Mouse (Mus musculus) myocyte (in vitro differentiated cells): ENCODE data around the gene Tph1. TPM values are rescaled to one million over a fixed set of nuclear protein-coding genes. Genes with fewer than 3 reads are reported as not detected.
A peak's percentile ranks its signal among the peaks of the same experiment; 100 is the strongest.

ENCODE experiments used
- H3K27me3 ChIP-seq: one replicate; pipeline ENCODE4 v1.6.1; 2011; ENCODE audit not compliant: control insufficient read depth, insufficient read depth, insufficient read length
- H3K36me3 ChIP-seq: one replicate; pipeline ENCODE4 v1.6.1; 2011; ENCODE audit not compliant: control insufficient read depth, insufficient read depth
- H3K4me2 ChIP-seq: one replicate; pipeline ENCODE4 v1.6.1; 2011; ENCODE audit warnings: low read depth, control low read depth
- H3K4me3 ChIP-seq: one replicate; pipeline ENCODE4 v1.5.1; 2011; ENCODE audit warnings: mild to moderate bottlenecking, control low read depth, moderate library complexity
- H3K79me2 ChIP-seq: one replicate; pipeline ENCODE4 v1.6.1; 2011; ENCODE audit not compliant: control insufficient read depth, insufficient read depth
- H3ac ChIP-seq: one replicate; pipeline ENCODE4 v1.6.1; 2011; ENCODE audit not compliant: control insufficient read depth, insufficient read length
- CEBPB ChIP-seq: IDR thresholded peaks from 2 replicates; pipeline ENCODE4 v1.6.1; 2011; ENCODE audit warnings: mild to moderate bottlenecking, moderate library complexity; ENCODE audit not compliant: poor library complexity, insufficient read depth, severe bottlenecking
- E2F4 ChIP-seq: IDR thresholded peaks from one replicate; pipeline ENCODE4 v1.6.1; 2011; ENCODE audit warnings: mild to moderate bottlenecking, control low read depth, moderate library complexity; ENCODE audit not compliant: insufficient read depth
- MAX ChIP-seq: IDR thresholded peaks from one replicate; pipeline ENCODE4 v1.6.1; 2011; ENCODE audit warnings: low read depth, mild to moderate bottlenecking, control low read depth
- MYOD1 ChIP-seq, 3 experiments: IDR thresholded peaks; one replicate each; pipeline ENCODE4 v1.6.1; 2011; ENCODE audit warnings: control low read depth in 2 of 3, low read depth in 2 of 3, mild to moderate bottlenecking in 2 of 3, moderate library complexity in 1 of 3; ENCODE audit not compliant: insufficient read length in 2 of 3, control insufficient read depth in 1 of 3
- MYOG ChIP-seq, 3 experiments: IDR thresholded peaks; one replicate each; pipeline ENCODE4 v1.6.1; 2011; ENCODE audit warnings: control low read depth in 2 of 3, low read depth in 2 of 3, mild to moderate bottlenecking in 2 of 3; ENCODE audit not compliant: insufficient read length in 2 of 3, control insufficient read depth in 1 of 3, insufficient read depth in 1 of 3
- POLR2A ChIP-seq: IDR thresholded peaks from one replicate; pipeline ENCODE4 v1.6.1; 2011; ENCODE audit warnings: low read depth, mild to moderate bottlenecking, control low read depth, moderate library complexity; ENCODE audit not compliant: insufficient read length
- POLR2AphosphoS2 ChIP-seq: IDR thresholded peaks from one replicate; pipeline ENCODE4 v1.6.1; 2011; ENCODE audit warnings: low read depth, control low read depth; ENCODE audit not compliant: insufficient read length
- REST ChIP-seq: IDR thresholded peaks from one replicate; pipeline ENCODE4 v1.6.1; 2011; ENCODE audit warnings: mild to moderate bottlenecking, control low read depth, moderate library complexity; ENCODE audit not compliant: insufficient read depth, insufficient read length
- SRF ChIP-seq: IDR thresholded peaks from one replicate; pipeline ENCODE4 v1.6.1; 2011; ENCODE audit warnings: low read depth; ENCODE audit not compliant: control insufficient read depth, insufficient read length
- TCF12 ChIP-seq: IDR thresholded peaks from one replicate; pipeline ENCODE4 v1.6.1; 2011; ENCODE audit warnings: mild to moderate bottlenecking, control low read depth; ENCODE audit not compliant: poor library complexity, insufficient read depth, severe bottlenecking
- TCF3 ChIP-seq: IDR thresholded peaks from one replicate; pipeline ENCODE4 v1.6.1; 2011; ENCODE audit warnings: low read depth, control low read depth; ENCODE audit not compliant: insufficient read length
- USF1 ChIP-seq: IDR thresholded peaks from one replicate; pipeline ENCODE4 v1.6.1; 2011; ENCODE audit warnings: low read depth, mild to moderate bottlenecking, control low read depth, moderate library complexity
- polyA plus RNA-seq: library from polyadenylated mRNA; unstranded; fragments of >200 nt; fragmentation: generic; extraction: Trizol; gene quantifications from one replicate; pipeline ENCODE4 v1.2.1, GENCODE M21; 2012; ENCODE audit warnings: missing spikeins

The Tph1 gene
- polyA plus RNA-seq, 1 experiment: 0.17 TPM

DNA sequence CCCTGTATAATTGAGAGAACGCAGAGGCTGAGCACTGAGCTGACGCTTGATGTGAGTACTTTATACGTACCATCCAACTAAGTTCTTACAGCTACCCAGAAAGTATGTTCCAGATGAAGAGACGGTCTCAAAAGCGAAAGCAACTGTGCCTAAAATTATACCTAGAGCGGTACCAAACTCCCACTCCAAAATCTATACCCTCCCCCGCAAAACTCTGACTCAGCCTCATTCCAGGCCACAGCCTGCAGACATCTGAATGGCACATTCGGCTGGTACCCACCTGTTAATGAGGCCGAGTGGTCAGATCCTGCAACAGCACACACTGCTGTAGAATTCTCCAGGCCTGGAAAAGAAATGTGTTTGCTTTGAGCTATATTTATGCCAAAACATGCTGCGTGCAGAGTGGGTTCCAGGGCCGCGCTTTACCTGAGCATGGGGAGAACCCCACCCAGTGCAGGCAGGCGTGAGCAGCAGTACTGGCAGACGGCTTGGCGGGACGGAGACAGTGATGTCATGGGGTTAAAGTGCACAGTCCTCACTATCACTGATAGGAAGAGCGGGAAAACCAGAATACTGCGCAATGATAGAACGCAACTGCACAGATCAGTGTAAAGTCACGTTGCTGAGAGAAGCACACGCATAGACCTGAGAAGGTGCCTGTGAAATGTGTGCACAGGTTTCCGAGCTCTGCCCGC, 53.8 kb downstream of the Tph1 start:
- H3K36me3 ChIP-seq: no peaks in the 10 kb centered on the region
- H3ac ChIP-seq: no peak overlapping the region
- H3K4me2 ChIP-seq: peak overlapping the region; percentile 4
- no peaks in the 10 kb centered on the region for H3K79me2 ChIP-seq
- H3K4me3 ChIP-seq: no peak overlapping the region
- H3K27me3 ChIP-seq: no peaks in the 10 kb centered on the region
- peak in 1 of 3 experiments; percentile 56 for TF ChIP-seq MYOG (IDR thresholded peaks at IDR 0.05; ENCODE audit: control insufficient read depth in 1 of 3, insufficient read depth in 1 of 3, insufficient read length in 2 of 3, low read depth in 2 of 3)
- TF ChIP-seq MYOD1 (IDR thresholded peaks at IDR 0.05; ENCODE audit: control insufficient read depth in 1 of 3, insufficient read length in 2 of 3, low read depth in 2 of 3): peak in 2 of 3 experiments; percentile 70 to 92
- TF ChIP-seq CEBPB: no peak
- TF ChIP-seq SRF: no peak
- TF ChIP-seq TCF3: peak; percentile 13

DNA sequence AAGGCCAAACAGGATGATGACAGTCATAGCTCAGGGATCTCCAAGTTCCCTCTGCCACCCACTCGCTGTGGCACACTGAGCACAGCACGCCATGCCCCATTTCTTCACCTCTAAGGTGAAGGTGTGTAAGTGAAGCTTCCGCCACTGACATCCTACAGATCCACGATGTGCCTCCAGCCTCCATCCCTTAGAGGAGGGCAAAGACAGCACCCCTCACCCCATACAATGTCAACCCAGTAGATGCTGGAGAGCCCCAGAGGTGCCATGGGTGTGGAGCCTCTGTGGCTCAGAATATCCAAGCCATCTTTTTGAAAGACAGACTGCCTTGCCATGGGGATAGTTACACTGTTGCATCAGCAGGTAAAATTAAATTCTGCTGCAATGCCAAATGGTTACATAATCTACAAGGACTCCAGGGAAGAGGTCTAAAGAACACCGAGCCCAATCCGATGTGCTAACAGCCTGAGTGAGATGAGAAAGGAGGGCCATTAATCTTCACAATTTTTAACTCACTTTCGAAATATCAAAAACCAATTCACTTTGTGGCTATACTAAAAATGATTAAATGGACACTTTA, 55.8 kb downstream of the Tph1 start:
- H3K79me2 ChIP-seq: no peaks in the 10 kb centered on the region
- no peak overlapping the region for H3K4me3 ChIP-seq
- H3K36me3 ChIP-seq: no peaks in the 10 kb centered on the region
- no peak overlapping the region for H3ac ChIP-seq
- no peak overlapping the region for H3K4me2 ChIP-seq
- no peak for TF ChIP-seq E2F4
- no peak for TF ChIP-seq TCF12
- TF ChIP-seq MYOD1 (IDR thresholded peaks at IDR 0.05; ENCODE audit: control insufficient read depth in 1 of 3, insufficient read length in 2 of 3, low read depth in 2 of 3): no peak
- TF ChIP-seq CEBPB: no peak
- no peak for TF ChIP-seq POLR2AphosphoS2
- TF ChIP-seq TCF3: no peak
- TF ChIP-seq MAX: no peak
- no peak for TF ChIP-seq SRF
- no peak for TF ChIP-seq POLR2A
- no peak for TF ChIP-seq MYOG (IDR thresholded peaks at IDR 0.05; ENCODE audit: control insufficient read depth in 1 of 3, insufficient read depth in 1 of 3, insufficient read length in 2 of 3, low read depth in 2 of 3)
- TF ChIP-seq USF1: no peak
- no peak for TF ChIP-seq REST
- no peaks in the 10 kb centered on the region for H3K27me3 ChIP-seq

DNA sequence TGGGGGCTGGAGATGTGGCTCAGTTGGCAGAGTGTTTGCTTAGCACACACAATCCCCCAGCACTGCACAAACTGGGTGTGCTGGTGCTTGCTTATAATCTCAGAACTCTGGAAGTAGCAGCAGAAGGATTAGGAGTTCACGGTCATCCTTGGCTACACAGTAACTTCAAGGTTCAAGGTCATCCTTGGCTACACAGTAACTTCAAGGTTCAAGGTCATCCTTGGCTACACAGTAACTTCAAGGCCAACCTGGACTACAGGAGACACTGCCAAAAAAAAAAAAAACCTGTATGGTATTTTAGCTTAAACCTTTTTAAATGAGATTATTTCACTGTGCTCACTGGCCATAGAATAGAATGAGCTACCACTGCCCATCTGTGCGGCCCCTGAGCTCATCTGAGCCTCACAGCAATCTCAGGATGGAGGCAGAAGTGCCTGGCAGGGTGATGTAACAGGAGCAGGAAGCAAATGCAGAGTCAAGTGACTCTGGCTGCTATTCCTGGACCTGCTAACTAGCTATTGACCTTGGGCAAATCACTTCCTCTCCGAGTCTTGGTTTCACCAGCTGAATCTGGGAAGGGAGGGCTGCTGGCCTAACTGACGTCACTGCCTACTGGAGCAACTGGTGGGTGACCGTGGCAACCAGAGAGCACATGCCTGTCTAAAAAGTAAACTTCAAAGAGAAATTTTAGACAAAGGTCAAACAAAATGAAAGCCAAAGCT, 56.9 kb downstream of the Tph1 start:
- H3K36me3 ChIP-seq: no peaks in the 10 kb centered on the region
- H3ac ChIP-seq: no peak overlapping the region
- no peaks in the 10 kb centered on the region for H3K27me3 ChIP-seq
- no peak overlapping the region for H3K4me2 ChIP-seq
- TF ChIP-seq TCF12 (no peak), MAX (no peak), SRF (no peak), MYOD1 (IDR thresholded peaks at IDR 0.05; ENCODE audit: control insufficient read depth in 1 of 3, insufficient read length in 2 of 3, low read depth in 2 of 3) (peak in 1 of 3 experiments; percentile 39), TCF3 (no peak), REST (no peak), MYOG (IDR thresholded peaks at IDR 0.05; ENCODE audit: control insufficient read depth in 1 of 3, insufficient read depth in 1 of 3, insufficient read length in 2 of 3, low read depth in 2 of 3) (peak in 1 of 3 experiments; percentile 63), CEBPB (0 out of 2 replicates have a peak, but pooled peaks have one; percentile 34), POLR2A (no peak)
- H3K4me3 ChIP-seq: no peak overlapping the region
- no peaks in the 10 kb centered on the region for H3K79me2 ChIP-seq

DNA sequence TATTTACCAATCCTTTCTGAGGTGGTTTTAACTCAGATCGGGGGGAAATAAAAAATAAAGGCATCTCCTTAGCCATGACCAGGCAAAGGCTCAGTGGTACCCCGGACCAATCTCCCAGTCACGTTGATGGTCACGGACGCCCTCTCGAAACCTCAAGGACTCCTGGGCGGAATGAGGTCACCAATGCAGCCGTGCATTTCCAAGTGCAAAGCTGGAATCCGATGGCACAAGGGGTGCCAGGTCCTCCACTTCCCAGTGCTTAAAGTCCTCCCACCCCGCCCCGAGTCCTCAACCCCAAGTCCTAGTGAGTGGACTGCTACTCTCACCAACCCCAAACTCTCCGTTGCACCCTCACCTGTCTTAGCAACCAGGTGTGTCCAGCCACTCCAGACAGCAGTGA, 58.1 kb downstream of the Tph1 start:
- H3K27me3 ChIP-seq: no peaks in the 10 kb centered on the region
- no peaks in the 10 kb centered on the region for H3K79me2 ChIP-seq
- H3K4me2 ChIP-seq: no peak overlapping the region
- H3ac ChIP-seq: no peak overlapping the region
- TF ChIP-seq TCF3: no peak
- peak in 1 of 3 experiments; percentile 6 for TF ChIP-seq MYOD1 (IDR thresholded peaks at IDR 0.05; ENCODE audit: control insufficient read depth in 1 of 3, insufficient read length in 2 of 3, low read depth in 2 of 3)
- H3K36me3 ChIP-seq: no peaks in the 10 kb centered on the region
- no peak overlapping the region for H3K4me3 ChIP-seq
